Mouse (Mus musculus): ENCODE results near the gene Rnf126. TPM values are rescaled to one million over a fixed set of nuclear protein-coding genes. Genes with fewer than 3 reads are reported as not detected.
A peak's percentile ranks its signal among the peaks of the same experiment; 100 is the strongest.

Gene Rnf126
- polyA plus RNA-seq, 1 experiment from 2014 or later: 118 TPM

DNA sequence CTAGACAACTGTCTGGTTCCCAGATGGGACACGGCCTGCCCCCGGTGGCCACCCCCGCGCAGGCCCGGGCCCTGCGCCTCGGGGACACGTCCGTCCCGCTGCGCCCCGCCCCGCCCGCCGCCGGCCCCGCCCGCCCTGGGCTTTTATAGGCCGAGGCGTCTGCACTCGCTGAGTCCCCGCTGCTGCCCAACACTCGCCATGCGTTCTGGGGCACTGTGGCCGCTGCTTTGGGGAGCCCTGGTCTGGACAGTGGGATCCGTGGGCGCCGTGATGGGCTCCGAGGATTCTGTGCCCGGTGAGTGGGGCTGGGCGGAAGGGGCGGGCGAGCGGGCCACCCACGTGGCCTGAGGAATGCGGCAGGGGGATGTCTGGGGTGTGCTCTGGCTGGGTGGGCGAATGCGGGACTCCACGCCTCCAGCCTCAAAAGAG is 10.4 kb upstream of the Rnf126 start, which contains the start of gene Fstl3:
Gene Fstl3 (plus strand): TSS at position 170 of the 429 bp plus-strand sequence.
- DNase-seq (ENCODE audit: low spot score): peak; percentile 61
- Histone ChIP-seq H3K27ac (ENCODE audit: low read depth, low read length) (no peak within 1 kb of the TSS), H3K36me3 (ENCODE audit: control insufficient read depth, insufficient read depth, low read length) (no peaks in the 10 kb centered on the region), H3K4me3 (ENCODE audit: low read depth, low read length) (peak within 1 kb of the TSS; percentile 25), H3K4me2 (ENCODE audit: low read depth, low read length, severe bottlenecking) (peak within 1 kb of the TSS; percentile 51), H3K9me3 (ENCODE audit: control insufficient read depth, low read length) (peaks cover 6% of the 10 kb centered on the region; the same call in 1 of the 2 replicates), H3K27me3 (ENCODE audit: control insufficient read depth, insufficient read depth, low read length) (peaks cover 34% of the 10 kb centered on the region), H3K9ac (ENCODE audit: low read length) (peak within 1 kb of the TSS; percentile 50), H3K4me1 (replicated peaks; ENCODE audit: control insufficient read depth, insufficient read depth, low read length) (peaks cover 15% of the 10 kb centered on the region)
- WGBS: 2% methylated on average over 39 of the region's 39 CpGs
- no peak for ATAC-seq (replicated peaks; ENCODE audit: low FRiP score)

DNA sequence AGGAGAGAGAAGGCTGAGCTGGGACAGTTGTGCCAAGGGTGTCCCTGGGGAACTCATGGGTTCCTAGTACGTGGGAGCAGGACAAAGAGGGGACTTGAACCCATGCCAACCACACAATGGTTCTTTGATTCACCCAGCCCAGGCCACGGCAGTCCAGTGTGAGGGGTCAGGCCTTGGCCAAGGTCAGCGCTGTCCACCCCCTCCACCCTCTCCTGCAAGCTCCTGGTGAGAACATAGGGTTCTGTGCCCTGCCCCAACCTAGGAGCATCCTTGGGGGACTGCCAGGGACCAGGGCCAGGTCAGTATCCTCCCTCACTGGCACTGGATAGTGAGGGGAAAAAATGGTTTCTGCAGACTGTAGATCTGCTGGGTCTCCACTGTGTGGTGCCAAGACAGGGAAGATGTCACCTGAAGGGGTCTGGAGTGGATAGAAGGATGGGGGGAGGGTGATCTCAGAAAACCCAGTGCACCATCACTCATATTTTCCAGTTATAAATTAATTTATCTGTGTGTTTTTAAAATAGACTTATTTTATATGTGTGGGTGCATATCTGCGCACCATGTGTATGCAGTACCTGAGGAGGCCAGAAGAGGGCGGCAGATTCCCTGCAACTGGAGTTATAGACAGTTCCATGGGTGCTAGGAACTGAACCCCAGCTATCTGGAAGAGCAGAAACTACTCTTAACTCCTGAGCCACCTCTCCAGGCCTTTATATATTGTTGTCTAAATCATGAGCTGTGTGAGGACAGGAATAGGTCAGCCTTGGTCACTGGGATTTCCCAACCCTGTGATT is 7.9 kb upstream of the Rnf126 start:
- H3K4me2 ChIP-seq (ENCODE audit: low read depth, low read length, severe bottlenecking): no peak overlapping the region
- no peak for ATAC-seq (replicated peaks; ENCODE audit: low FRiP score)
- H3K9me3 ChIP-seq (ENCODE audit: control insufficient read depth, low read length): peaks cover 6% of the 10 kb centered on the region; the same call in 1 of the 2 replicates

DNA sequence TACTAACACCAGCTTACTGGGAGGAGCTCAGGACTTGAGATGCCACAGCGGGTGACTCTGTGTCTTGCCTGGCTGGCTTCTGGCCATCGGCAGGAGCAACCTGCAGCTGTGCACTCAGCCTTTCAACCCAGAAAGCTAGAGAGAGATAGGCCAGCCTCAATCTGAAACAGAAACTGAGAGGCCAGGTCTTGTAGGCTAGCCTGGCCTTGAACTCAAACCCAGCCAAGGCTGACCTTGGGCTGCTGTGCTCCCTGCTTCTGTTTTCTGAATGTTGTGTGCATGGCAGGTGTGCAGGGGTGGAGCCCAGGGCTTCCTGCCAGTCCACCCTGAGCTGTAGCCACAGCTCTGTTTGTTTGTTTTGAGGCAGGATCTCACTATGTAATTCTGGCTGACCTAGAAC is 6.5 kb upstream of the Rnf126 start:
- WGBS: 88% methylated on average over 2 of the region's 2 CpGs
- DNase-seq (ENCODE audit: low spot score) (no peak), ATAC-seq (replicated peaks; ENCODE audit: low FRiP score) (no peak)
- Histone ChIP-seq H3K4me2 (ENCODE audit: low read depth, low read length, severe bottlenecking) (no peak overlapping the region), H3K27me3 (ENCODE audit: control insufficient read depth, insufficient read depth, low read length) (peaks cover 16% of the 10 kb centered on the region), H3K4me3 (ENCODE audit: low read depth, low read length) (no peak overlapping the region), H3K9me3 (ENCODE audit: control insufficient read depth, low read length) (peaks cover 6% of the 10 kb centered on the region; the same call in 1 of the 2 replicates), H3K27ac (ENCODE audit: low read depth, low read length) (no peak overlapping the region), H3K9ac (ENCODE audit: low read length) (no peak overlapping the region), H3K4me1 (replicated peaks; ENCODE audit: control insufficient read depth, insufficient read depth, low read length) (peaks cover 8% of the 10 kb centered on the region; the same call in 1 of the 2 replicates), H3K36me3 (ENCODE audit: control insufficient read depth, insufficient read depth, low read length) (no peaks in the 10 kb centered on the region)

More for the DNA sequence above, 7.9 kb upstream of the Rnf126 start:
- H3K4me3 ChIP-seq (ENCODE audit: low read depth, low read length): no peak overlapping the region
- H3K4me1 ChIP-seq (replicated peaks; ENCODE audit: control insufficient read depth, insufficient read depth, low read length): peaks cover 10% of the 10 kb centered on the region
- 75% methylated on average over 5 of the region's 5 CpGs for WGBS
- peaks cover 30% of the 10 kb centered on the region for H3K27me3 ChIP-seq (ENCODE audit: control insufficient read depth, insufficient read depth, low read length)
- DNase-seq (ENCODE audit: low spot score): no peak
- H3K27ac ChIP-seq (ENCODE audit: low read depth, low read length): no peak overlapping the region
- no peaks in the 10 kb centered on the region for H3K36me3 ChIP-seq (ENCODE audit: control insufficient read depth, insufficient read depth, low read length)
- no peak overlapping the region for H3K9ac ChIP-seq (ENCODE audit: low read length)

DNA sequence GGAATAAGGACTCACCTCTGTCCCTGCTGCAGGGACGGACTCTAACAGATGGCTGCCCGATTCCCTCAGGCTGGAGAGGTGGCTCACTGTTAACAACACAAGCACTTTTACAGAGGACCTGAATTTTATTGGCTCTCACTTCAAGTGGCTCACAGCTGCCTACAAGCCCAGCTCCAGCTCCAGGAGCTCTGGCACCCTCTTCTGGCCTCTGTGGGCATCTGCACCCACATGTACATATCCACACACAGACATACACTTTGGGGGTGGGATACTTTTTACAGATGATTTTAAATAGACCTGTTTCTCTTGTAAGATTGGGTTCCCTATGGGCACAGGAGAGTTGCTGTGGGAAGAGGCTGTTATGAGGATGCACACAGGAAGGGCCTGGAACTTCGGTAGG is 5.6 kb upstream of the Rnf126 start:
- H3K4me1 ChIP-seq (replicated peaks; ENCODE audit: control insufficient read depth, insufficient read depth, low read length): peaks cover 8% of the 10 kb centered on the region; the same call in 1 of the 2 replicates
- H3K36me3 ChIP-seq (ENCODE audit: control insufficient read depth, insufficient read depth, low read length): no peaks in the 10 kb centered on the region
- no peak for ATAC-seq (replicated peaks; ENCODE audit: low FRiP score)

DNA sequence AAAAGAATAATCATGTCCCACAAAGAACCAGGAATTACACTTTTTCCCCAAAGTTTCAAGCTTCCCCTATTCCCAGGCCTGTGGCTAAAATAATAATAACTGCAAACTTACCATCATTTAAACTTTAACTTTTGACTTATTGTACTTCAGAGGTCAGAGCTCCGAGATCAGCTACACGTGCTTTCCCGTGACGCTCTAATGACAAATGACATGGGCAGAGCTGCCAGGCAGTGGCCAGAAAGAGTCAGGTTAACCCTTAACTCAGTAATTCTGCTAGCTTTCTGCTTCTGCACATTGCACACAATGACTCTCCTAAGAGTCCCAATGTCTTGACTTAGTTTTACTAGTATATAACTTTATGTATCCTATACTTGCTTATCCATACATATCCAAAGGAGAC is 2.6 kb upstream of the Rnf126 start:
- peaks cover 10% of the 10 kb centered on the region for H3K4me1 ChIP-seq (replicated peaks; ENCODE audit: control insufficient read depth, insufficient read depth, low read length)
- no peak overlapping the region for H3K27ac ChIP-seq (ENCODE audit: low read depth, low read length)
- DNase-seq (ENCODE audit: low spot score): no peak
- no peak overlapping the region for H3K4me3 ChIP-seq (ENCODE audit: low read depth, low read length)
- WGBS: 80% methylated on average over 4 of the region's 4 CpGs
- no peaks in the 10 kb centered on the region for H3K9me3 ChIP-seq (ENCODE audit: control insufficient read depth, low read length)
- no peaks in the 10 kb centered on the region for H3K27me3 ChIP-seq (ENCODE audit: control insufficient read depth, insufficient read depth, low read length)
- no peak overlapping the region for H3K9ac ChIP-seq (ENCODE audit: low read length)
- ATAC-seq (replicated peaks; ENCODE audit: low FRiP score): no peak
- H3K4me2 ChIP-seq (ENCODE audit: low read depth, low read length, severe bottlenecking): no peak overlapping the region
- no peaks in the 10 kb centered on the region for H3K36me3 ChIP-seq (ENCODE audit: control insufficient read depth, insufficient read depth, low read length)

More for the DNA sequence above, 5.6 kb upstream of the Rnf126 start:
- peaks cover 7% of the 10 kb centered on the region for H3K27me3 ChIP-seq (ENCODE audit: control insufficient read depth, insufficient read depth, low read length)
- H3K9me3 ChIP-seq (ENCODE audit: control insufficient read depth, low read length): peaks cover 6% of the 10 kb centered on the region; the same call in 1 of the 2 replicates
- WGBS: 88% methylated on average over 3 of the region's 3 CpGs
- no peak for DNase-seq (ENCODE audit: low spot score)
- H3K27ac ChIP-seq (ENCODE audit: low read depth, low read length): no peak overlapping the region
- no peak overlapping the region for H3K4me2 ChIP-seq (ENCODE audit: low read depth, low read length, severe bottlenecking)
- H3K9ac ChIP-seq (ENCODE audit: low read length): no peak overlapping the region
- no peak overlapping the region for H3K4me3 ChIP-seq (ENCODE audit: low read depth, low read length)

DNA sequence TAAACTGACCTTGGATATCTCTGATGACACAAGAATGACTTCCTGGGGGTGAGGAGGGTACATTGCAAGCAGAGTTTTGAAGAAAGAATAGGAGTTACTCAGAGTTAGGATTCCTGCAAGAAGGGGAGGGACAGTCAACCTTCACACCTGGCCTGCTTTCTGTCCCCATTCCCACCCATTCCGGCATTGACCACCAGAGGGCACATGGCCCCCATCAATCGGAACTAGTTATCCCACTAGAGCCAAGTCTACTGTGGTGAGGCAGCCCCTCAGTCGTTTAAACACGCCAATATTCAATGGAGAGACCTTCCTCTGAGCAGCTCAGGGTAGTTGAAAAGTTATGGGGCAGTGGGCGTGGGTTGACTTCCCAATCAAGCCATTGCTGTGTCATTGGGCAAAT is 1.6 kb upstream of the Rnf126 start:
- no peaks in the 10 kb centered on the region for H3K27me3 ChIP-seq (ENCODE audit: control insufficient read depth, insufficient read depth, low read length)
- H3K36me3 ChIP-seq (ENCODE audit: control insufficient read depth, insufficient read depth, low read length): no peaks in the 10 kb centered on the region
- H3K9me3 ChIP-seq (ENCODE audit: control insufficient read depth, low read length): no peaks in the 10 kb centered on the region
- no peak overlapping the region for H3K27ac ChIP-seq (ENCODE audit: low read depth, low read length)
- DNase-seq (ENCODE audit: low spot score) (peak; percentile 89), ATAC-seq (replicated peaks; ENCODE audit: low FRiP score) (no peak)
- H3K4me1 ChIP-seq (replicated peaks; ENCODE audit: control insufficient read depth, insufficient read depth, low read length): peaks cover 10% of the 10 kb centered on the region
- H3K4me3 ChIP-seq (ENCODE audit: low read depth, low read length): no peak overlapping the region
- WGBS: under 1% methylated on average over 5 of the region's 5 CpGs
- no peak overlapping the region for H3K9ac ChIP-seq (ENCODE audit: low read length)
- H3K4me2 ChIP-seq (ENCODE audit: low read depth, low read length, severe bottlenecking): no peak overlapping the region

DNA sequence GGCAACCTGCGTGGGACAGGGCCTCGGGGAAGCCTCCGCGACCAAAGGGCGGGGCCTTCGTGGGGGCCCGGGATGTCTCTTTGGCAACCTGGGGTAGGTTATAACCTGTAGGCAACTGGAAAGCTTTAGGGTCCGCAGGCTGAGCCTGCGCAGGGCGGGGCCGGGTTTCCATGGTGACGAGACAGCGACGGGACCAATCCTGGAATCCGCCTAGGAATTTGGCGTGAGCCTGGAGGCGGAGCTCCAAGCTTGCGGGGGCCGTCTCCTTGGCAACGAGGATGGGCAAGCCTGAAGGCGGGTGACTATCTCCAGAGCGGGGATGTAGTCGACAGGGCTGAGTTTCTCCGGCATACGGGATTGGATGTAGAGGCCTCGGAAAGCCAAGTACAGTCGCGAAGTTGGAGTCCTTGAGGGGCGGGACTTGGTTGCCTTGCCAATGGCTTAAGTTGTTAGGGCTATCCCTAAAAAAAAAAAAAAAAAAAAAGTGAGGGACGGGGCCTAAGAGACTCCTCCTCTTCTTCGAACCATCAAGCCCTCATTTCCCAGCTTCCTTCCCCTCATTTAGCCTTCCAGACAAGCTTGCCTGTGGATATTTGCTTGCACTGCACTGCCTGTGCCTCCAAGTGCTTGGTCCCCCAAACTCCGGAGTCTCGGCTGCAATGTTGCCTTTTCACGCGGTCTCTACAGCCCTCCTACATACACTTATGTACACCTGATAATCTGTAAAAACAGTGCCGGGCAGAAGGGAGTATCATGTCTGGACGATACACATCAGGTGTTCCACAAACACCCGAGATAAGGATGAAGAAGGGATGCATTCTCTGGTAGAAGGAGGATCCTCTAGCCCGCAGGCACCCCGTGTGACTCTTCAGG is 856 bp upstream of the Rnf126 start:
- Histone ChIP-seq H3K27ac (ENCODE audit: low read depth, low read length) (peak overlapping the region; percentile 88), H3K4me1 (replicated peaks; ENCODE audit: control insufficient read depth, insufficient read depth, low read length) (peaks cover 10% of the 10 kb centered on the region), H3K27me3 (ENCODE audit: control insufficient read depth, insufficient read depth, low read length) (no peaks in the 10 kb centered on the region), H3K9me3 (ENCODE audit: control insufficient read depth, low read length) (no peaks in the 10 kb centered on the region), H3K4me3 (ENCODE audit: low read depth, low read length) (peak overlapping the region; percentile 96), H3K36me3 (ENCODE audit: control insufficient read depth, insufficient read depth, low read length) (no peaks in the 10 kb centered on the region), H3K4me2 (ENCODE audit: low read depth, low read length, severe bottlenecking) (peak overlapping the region; percentile 91), H3K9ac (ENCODE audit: low read length) (peak overlapping the region; percentile 35; the same call in 1 of the 2 replicates)
- WGBS: 11% methylated on average over 40 of the region's 40 CpGs
- DNase-seq (ENCODE audit: low spot score): peak; percentile 96
- ATAC-seq (replicated peaks; ENCODE audit: low FRiP score): peak; percentile 86

DNA sequence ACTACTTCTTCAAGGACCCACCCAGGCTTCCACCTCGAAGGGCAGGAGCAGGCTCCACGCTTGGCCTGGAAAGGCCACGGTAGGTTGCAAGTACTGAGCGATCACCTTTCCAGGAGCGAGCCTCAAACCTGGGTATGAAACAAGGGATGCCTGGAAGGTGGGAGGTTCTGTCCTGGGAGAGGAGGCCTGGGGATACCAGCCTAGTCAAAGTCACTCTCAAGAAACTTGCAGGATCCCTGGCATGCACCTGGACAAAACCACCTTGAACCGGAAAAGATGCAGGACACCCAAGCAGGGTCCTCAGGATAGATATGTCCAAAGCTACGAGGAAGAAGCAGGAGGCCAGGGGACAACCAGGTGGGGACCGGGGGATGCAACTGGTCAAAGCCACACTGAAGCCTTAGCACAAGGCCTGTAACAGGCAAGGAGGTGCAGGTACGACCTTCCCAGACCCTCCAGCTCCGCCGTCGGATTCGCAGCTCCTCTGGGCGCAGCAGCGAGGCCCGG is 698 bp downstream of the Rnf126 start:
- Histone ChIP-seq H3K4me1 (replicated peaks; ENCODE audit: control insufficient read depth, insufficient read depth, low read length) (peaks cover 10% of the 10 kb centered on the region), H3K9ac (ENCODE audit: low read length) (peak overlapping the region; percentile 96), H3K4me3 (ENCODE audit: low read depth, low read length) (peak overlapping the region; percentile 96), H3K27ac (ENCODE audit: low read depth, low read length) (peak overlapping the region; percentile 88; the same call in 1 of the 2 replicates), H3K9me3 (ENCODE audit: control insufficient read depth, low read length) (no peaks in the 10 kb centered on the region), H3K4me2 (ENCODE audit: low read depth, low read length, severe bottlenecking) (peak overlapping the region; percentile 91), H3K36me3 (ENCODE audit: control insufficient read depth, insufficient read depth, low read length) (peaks cover 8% of the 10 kb centered on the region), H3K27me3 (ENCODE audit: control insufficient read depth, insufficient read depth, low read length) (no peaks in the 10 kb centered on the region)
- DNase-seq (ENCODE audit: low spot score) (no peak), ATAC-seq (replicated peaks; ENCODE audit: low FRiP score) (no peak)
- WGBS: 9% methylated on average over 16 of the region's 16 CpGs

Measured in forebrain, embryonic 11.5 days (tissue).